Mouse (Mus musculus) stomach, embryonic 15.5 days (tissue): Measurements from ENCODE around the gene Kcnj12. TPM values are rescaled to one million over a fixed set of nuclear protein-coding genes. Genes with fewer than 3 reads are reported as not detected.

Experiments used
- ATAC-seq: fragments of 200-750 bp; cut with Nextera tagmentation; 2 replicates; pipeline ENCODE4 v1.8.0; 2017; ENCODE audit warnings: low read depth, moderate number of reproducible peaks, moderate TSS enrichment; ENCODE audit not compliant: insufficient read depth, low FRiP score
- H3K27ac ChIP-seq: fragments of 300-500 bp; sonication (generic); 2 replicates; pipeline ENCODE4 v1.5.1; 2015; ENCODE audit warnings: mild to moderate bottlenecking, inconsistent platforms
- H3K27me3 ChIP-seq: fragments of 300-500 bp; sonication (generic); replicated peaks from 2 replicates; pipeline ENCODE4 v1.6.1; 2015; ENCODE audit warnings: inconsistent platforms
- H3K36me3 ChIP-seq: fragments of 300-500 bp; sonication (generic); 2 replicates; pipeline ENCODE4 v1.6.1; 2015; ENCODE audit warnings: inconsistent platforms
- H3K4me1 ChIP-seq: fragments of 300-500 bp; sonication (generic); 2 replicates; pipeline ENCODE4 v1.6.1; 2015; ENCODE audit warnings: inconsistent platforms
- H3K4me2 ChIP-seq: fragments of 300-500 bp; sonication (generic); 2 replicates; pipeline ENCODE4 v1.6.1; 2015; ENCODE audit warnings: mild to moderate bottlenecking, inconsistent platforms
- H3K4me3 ChIP-seq: fragments of 300-500 bp; sonication (generic); replicated peaks from 2 replicates; pipeline ENCODE4 v1.5.1; 2015; ENCODE audit warnings: inconsistent platforms
- H3K9ac ChIP-seq: fragments of 300-500 bp; sonication (generic); 2 replicates; pipeline ENCODE4 v1.6.1; 2015; ENCODE audit warnings: inconsistent platforms
- H3K9me3 ChIP-seq: fragments of 300-500 bp; sonication (generic); 2 replicates; pipeline ENCODE4 v1.6.1; 2016; ENCODE audit warnings: inconsistent platforms
- WGBS: fragments of 180-500 bp; shearing (Covaris S2); methylation state at CpG from one replicate; pipeline ENCODE4 v1.1.7; 2015; 5-methylcytosine and 5-hydroxymethylcytosine counted together
- polyA plus RNA-seq: library from polyadenylated mRNA; unstranded; fragments of >200 nt; fragmentation: Nextera tagmentation; extraction: Ambion mirVana; gene quantifications from 2 replicates; pipeline ENCODE4 v1.2.1, GENCODE M21; 2015

Gene Kcnj12
- polyA plus RNA-seq, 1 experiment from 2014 or later = 1.7 TPM

GRCm38 (mm10) chr11:61027160-61027559 lies 4.8 kb downstream of the Kcnj12 start:
- H3K9me3 ChIP-seq = no peaks in the 10 kb centered on the region
- H3K9ac ChIP-seq = no peak overlapping the region
- no peaks in the 10 kb centered on the region for H3K36me3 ChIP-seq
- peaks cover 35% of the 10 kb centered on the region for H3K27me3 ChIP-seq
- no peak overlapping the region for H3K4me3 ChIP-seq
- WGBS = 87% methylated on average over 4 of the region's 4 CpGs
- ATAC-seq = no peak
- peaks cover 6% of the 10 kb centered on the region for H3K4me1 ChIP-seq
- H3K27ac ChIP-seq = no peak overlapping the region
- no peak overlapping the region for H3K4me2 ChIP-seq

- Histone ChIP-seq H3K36me3 (no peaks in the 10 kb centered on the region), H3K9ac (no peak overlapping the region), H3K4me3 (no peak overlapping the region), H3K27ac (no peak overlapping the region), H3K4me1 (no peaks in the 10 kb centered on the region), H3K9me3 (no peaks in the 10 kb centered on the region), H3K27me3 (peaks cover 23% of the 10 kb centered on the region), H3K4me2 (no peak overlapping the region)
- ATAC-seq = no peak
- 50% methylated on average over 11 of the region's 11 CpGs for WGBS
Observed at GRCm38 (mm10) chr11:61028211-61028950, 6.0 kb downstream of the Kcnj12 start.

GRCm38 (mm10) chr11:61029116-61029740 lies 6.9 kb downstream of the Kcnj12 start:
- no peak overlapping the region for H3K9ac ChIP-seq
- no peaks in the 10 kb centered on the region for H3K36me3 ChIP-seq
- WGBS = 56% methylated on average over 4 of the region's 4 CpGs
- no peaks in the 10 kb centered on the region for H3K4me1 ChIP-seq
- peaks cover 15% of the 10 kb centered on the region for H3K27me3 ChIP-seq
- ATAC-seq = no peak
- H3K27ac ChIP-seq = no peak overlapping the region
- no peak overlapping the region for H3K4me2 ChIP-seq
- no peaks in the 10 kb centered on the region for H3K9me3 ChIP-seq
- H3K4me3 ChIP-seq = no peak overlapping the region

- WGBS = 81% methylated on average over 7 of the region's 7 CpGs
- Histone ChIP-seq H3K36me3 (no peaks in the 10 kb centered on the region), H3K4me3 (no peak overlapping the region), H3K9me3 (no peaks in the 10 kb centered on the region), H3K4me1 (no peaks in the 10 kb centered on the region), H3K9ac (no peak overlapping the region), H3K27me3 (peaks cover 7% of the 10 kb centered on the region), H3K27ac (no peak overlapping the region), H3K4me2 (no peak overlapping the region)
- no peak for ATAC-seq
Observed at GRCm38 (mm10) chr11:61029864-61030595, 7.7 kb downstream of the Kcnj12 start.

- H3K9me3 ChIP-seq = no peaks in the 10 kb centered on the region
- no peaks in the 10 kb centered on the region for H3K27me3 ChIP-seq
- H3K9ac ChIP-seq = no peak overlapping the region
- ATAC-seq = no peak
- no peak overlapping the region for H3K4me3 ChIP-seq
- H3K36me3 ChIP-seq = no peaks in the 10 kb centered on the region
- no peak overlapping the region for H3K27ac ChIP-seq
- H3K4me2 ChIP-seq = no peak overlapping the region
- 92% methylated on average over 7 of the region's 7 CpGs for WGBS
- H3K4me1 ChIP-seq = no peaks in the 10 kb centered on the region
Observed at GRCm38 (mm10) chr11:61031137-61031536, 8.8 kb downstream of the Kcnj12 start.

GRCm38 (mm10) chr11:61031658-61032445 lies 9.5 kb downstream of the Kcnj12 start:
- H3K9ac ChIP-seq = no peak overlapping the region
- H3K4me3 ChIP-seq = no peak overlapping the region
- H3K27me3 ChIP-seq = no peaks in the 10 kb centered on the region
- no peaks in the 10 kb centered on the region for H3K9me3 ChIP-seq
- no peak for ATAC-seq
- H3K27ac ChIP-seq = no peak overlapping the region
- H3K4me1 ChIP-seq = no peaks in the 10 kb centered on the region
- WGBS = 75% methylated on average over 5 of the region's 5 CpGs
- no peak overlapping the region for H3K4me2 ChIP-seq
- H3K36me3 ChIP-seq = no peaks in the 10 kb centered on the region

- H3K36me3 ChIP-seq = no peaks in the 10 kb centered on the region
- no peak overlapping the region for H3K4me3 ChIP-seq
- H3K27ac ChIP-seq = no peak overlapping the region
- ATAC-seq = no peak
- no peak overlapping the region for H3K4me2 ChIP-seq
- no peaks in the 10 kb centered on the region for H3K4me1 ChIP-seq
- no peak overlapping the region for H3K9ac ChIP-seq
- H3K27me3 ChIP-seq = no peaks in the 10 kb centered on the region
- H3K9me3 ChIP-seq = no peaks in the 10 kb centered on the region
- 80% methylated on average over 7 of the region's 7 CpGs for WGBS
Observed at GRCm38 (mm10) chr11:61032481-61032880, 10.1 kb downstream of the Kcnj12 start.

- no peaks in the 10 kb centered on the region for H3K27me3 ChIP-seq
- no peak overlapping the region for H3K9ac ChIP-seq
- no peak overlapping the region for H3K27ac ChIP-seq
- ATAC-seq = no peak
- no peaks in the 10 kb centered on the region for H3K9me3 ChIP-seq
- no peaks in the 10 kb centered on the region for H3K4me1 ChIP-seq
- no peak overlapping the region for H3K4me2 ChIP-seq
- WGBS = 61% methylated on average over 5 of the region's 5 CpGs
- H3K4me3 ChIP-seq = no peak overlapping the region
- no peaks in the 10 kb centered on the region for H3K36me3 ChIP-seq
Observed at GRCm38 (mm10) chr11:61033160-61033559, 10.8 kb downstream of the Kcnj12 start.

- H3K4me3 ChIP-seq = no peak overlapping the region
- H3K9ac ChIP-seq = no peak overlapping the region
- H3K27me3 ChIP-seq = 0 out of 2 replicates have a peak, but pooled peaks cover 5% of the 10 kb centered on the region
- H3K4me2 ChIP-seq = no peak overlapping the region
- no peak for ATAC-seq
- no peaks in the 10 kb centered on the region for H3K36me3 ChIP-seq
- no peaks in the 10 kb centered on the region for H3K9me3 ChIP-seq
- no peak overlapping the region for H3K27ac ChIP-seq
- WGBS = 93% methylated on average over 9 of the region's 9 CpGs
- H3K4me1 ChIP-seq = no peaks in the 10 kb centered on the region
Observed at GRCm38 (mm10) chr11:61036639-61037038, 14.3 kb downstream of the Kcnj12 start.

- H3K4me2 ChIP-seq = no peak overlapping the region
- WGBS = 75% methylated on average over 9 of the region's 9 CpGs
Observed at GRCm38 (mm10) chr11:61038277-61038782, 16.0 kb downstream of the Kcnj12 start.

GRCm38 (mm10) chr11:61040856-61041652 lies 18.7 kb downstream of the Kcnj12 start:
- no peak overlapping the region for H3K4me3 ChIP-seq
- 0 out of 2 replicates have a peak, but pooled peaks cover 5% of the 10 kb centered on the region for H3K27me3 ChIP-seq
- no peaks in the 10 kb centered on the region for H3K36me3 ChIP-seq
- H3K27ac ChIP-seq = no peak overlapping the region
- H3K9ac ChIP-seq = no peak overlapping the region
- peaks cover 8% of the 10 kb centered on the region for H3K4me1 ChIP-seq
- no peak for ATAC-seq
- 82% methylated on average over 11 of the region's 11 CpGs for WGBS
- H3K4me2 ChIP-seq = no peak overlapping the region
- H3K9me3 ChIP-seq = no peaks in the 10 kb centered on the region

More at GRCm38 (mm10) chr11:61038277-61038782, 16.0 kb downstream of the Kcnj12 start:
- ATAC-seq = no peak
- Histone ChIP-seq H3K27me3 (0 out of 2 replicates have a peak, but pooled peaks cover 5% of the 10 kb centered on the region), H3K4me3 (no peak overlapping the region), H3K4me1 (peaks cover 8% of the 10 kb centered on the region), H3K36me3 (no peaks in the 10 kb centered on the region), H3K27ac (no peak overlapping the region), H3K9me3 (no peaks in the 10 kb centered on the region), H3K9ac (no peak overlapping the region)
